Mouse (Mus musculus) spleen, postnatal 0 days (tissue): ENCODE measurements around the gene Ganab. TPM values are rescaled to one million over a fixed set of nuclear protein-coding genes. Genes with fewer than 3 reads are reported as not detected.

Experiments
- polyA plus RNA-seq: library from polyadenylated mRNA; unstranded; fragments of >200 nt; fragmentation: Nextera tagmentation; extraction: Ambion mirVana; gene quantifications from 2 replicates; pipeline ENCODE4 v1.2.1, GENCODE M21; 2015

The Ganab gene
- polyA plus RNA-seq, 1 experiment from 2014 or later = 28.2 TPM

Other genes starting within 250 kb of the Ganab start
- gene Chrm1, start 234.3 kb upstream of the Ganab start, polyA plus RNA-seq = 0.10 TPM in 1 of 2 replicates, not detected in the other
- 101 and 102 TPM in 2 replicates for gene Slc3a2, start 174.7 kb upstream of the Ganab start, polyA plus RNA-seq
- 64.9 and 68.8 TPM in 2 replicates for gene Wdr74, start 162.2 kb upstream of the Ganab start, polyA plus RNA-seq
- gene 1700092M07Rik, start 157.4 kb upstream of the Ganab start, polyA plus RNA-seq = 0.65 and 0.69 TPM in 2 replicates
- gene Stx5a, start 156.7 kb upstream of the Ganab start, polyA plus RNA-seq = 56.9 and 66.5 TPM in 2 replicates
- gene Nxf1, start 141.0 kb upstream of the Ganab start, polyA plus RNA-seq = 95.6 and 109 TPM in 2 replicates
- gene Tmem223, start 127.1 kb upstream of the Ganab start, polyA plus RNA-seq = 79.4 and 82.5 TPM in 2 replicates
- gene Tmem179b, start 123.6 kb upstream of the Ganab start, polyA plus RNA-seq = 134 and 140 TPM in 2 replicates
- gene Taf6l, start 111.7 kb upstream of the Ganab start, polyA plus RNA-seq = 13.4 and 15.6 TPM in 2 replicates
- 103 and 108 TPM in 2 replicates for gene Polr2g, start 99.5 kb upstream of the Ganab start, polyA plus RNA-seq
- gene Zbtb3, start 95.5 kb upstream of the Ganab start, polyA plus RNA-seq = 1.5 and 1.9 TPM in 2 replicates
- gene Ttc9c, start 78.7 kb upstream of the Ganab start, polyA plus RNA-seq = 29.3 and 32.7 TPM in 2 replicates
- 5.6 and 5.7 TPM in 2 replicates for gene Hnrnpul2, start 78.1 kb upstream of the Ganab start, polyA plus RNA-seq
- not detected in 2 replicates for gene AC129217.1, start 68.3 kb upstream of the Ganab start, polyA plus RNA-seq
- gene Bscl2, start 60.6 kb upstream of the Ganab start, polyA plus RNA-seq = 40.2 and 40.8 TPM in 2 replicates
- 0.48 and 0.53 TPM in 2 replicates for gene Gng3, start 58.9 kb upstream of the Ganab start, polyA plus RNA-seq
- gene Lrrn4cl, start 47.3 kb upstream of the Ganab start, polyA plus RNA-seq = 1.2 and 1.7 TPM in 2 replicates
- 128 and 131 TPM in 2 replicates for gene Ubxn1, start 26.6 kb upstream of the Ganab start, polyA plus RNA-seq
- gene Uqcc3, start 17.1 kb upstream of the Ganab start, polyA plus RNA-seq = 55.1 and 57.2 TPM in 2 replicates
- 44.3 and 52.1 TPM in 2 replicates for gene Lbhd1, start 14.3 kb upstream of the Ganab start, polyA plus RNA-seq
- gene Gm49403, start 14.1 kb upstream of the Ganab start, polyA plus RNA-seq = not detected in 2 replicates
- gene 1810009A15Rik, start 9.2 kb upstream of the Ganab start, polyA plus RNA-seq = 54.0 and 56.8 TPM in 2 replicates
- not detected in 2 replicates for gene Gm49416, start 9.1 kb upstream of the Ganab start, polyA plus RNA-seq
- 22.6 and 23.2 TPM in 2 replicates for gene Ints5, start 5.1 kb upstream of the Ganab start, polyA plus RNA-seq
- gene B3gat3, start 22.3 kb downstream of the Ganab start, polyA plus RNA-seq = 23.7 and 26.2 TPM in 2 replicates
- 2.9 and 3.7 TPM in 2 replicates for gene Rom1, start 31.3 kb downstream of the Ganab start, polyA plus RNA-seq
- 19.5 and 23.4 TPM in 2 replicates for gene Eml3, start 31.5 kb downstream of the Ganab start, polyA plus RNA-seq
- 105 and 110 TPM in 2 replicates for gene Mta2, start 43.8 kb downstream of the Ganab start, polyA plus RNA-seq
- gene Tut1, start 55.8 kb downstream of the Ganab start, polyA plus RNA-seq = 15.3 and 15.8 TPM in 2 replicates
- gene Eef1g, start 69.0 kb downstream of the Ganab start, polyA plus RNA-seq = 261 and 275 TPM in 2 replicates
- gene Ahnak, start 91.2 kb downstream of the Ganab start, polyA plus RNA-seq = 11.6 and 16.8 TPM in 2 replicates
- 0.30 and 1.2 TPM in 2 replicates for gene Scgb1a1, start 189.9 kb downstream of the Ganab start, polyA plus RNA-seq
- 16.3 and 19.8 TPM in 2 replicates for gene Asrgl1, start 237.6 kb downstream of the Ganab start, polyA plus RNA-seq